Mouse (Mus musculus) gastrocnemius, adult 2 months (tissue): Measurements from ENCODE around the gene Btbd2. TPM values are rescaled to one million over a fixed set of nuclear protein-coding genes. Genes with fewer than 3 reads are reported as not detected.
"Not testable (repeated sequence)": the region's sequence is repeated elsewhere in the genome, so short reads cannot be mapped to it uniquely, and the experiment has no call there.

ENCODE experiments used
- DNase-seq: peaks from one replicate; pipeline ENCODE4 v3.0.0; 2022
- H3K27ac ChIP-seq: fragments of 200-600 bp; 2 replicates; pipeline ENCODE4 v1.8.1; 2022; ENCODE audit warnings: mild to moderate bottlenecking
- H3K4me3 ChIP-seq: fragments of 200-600 bp; 2 replicates; pipeline ENCODE4 v1.8.1; 2022; ENCODE audit warnings: mild to moderate bottlenecking, moderate library complexity
- CTCF ChIP-seq: fragments of 200-600 bp; IDR thresholded peaks from 2 replicates; pipeline ENCODE4 v1.8.1; 2022; ENCODE audit warnings: antibody characterized with exemption, mild to moderate bottlenecking, moderate library complexity
- intact Hi-C: fragments of 180-260 bp; cut with DNase I; formaldehyde crosslinking; loops from one replicate; pipeline ENCODE4 v1.15.1; 2025
- total RNA-seq, 2 experiments: library from RNA; stranded (reverse); gene quantifications; 2 replicates each; pipeline ENCODE4 v1.2.3; 2021

Btbd2 gene
- total RNA-seq, 2 experiments from 2014 or later, result 34.7 to 40.0 TPM

DNA sequence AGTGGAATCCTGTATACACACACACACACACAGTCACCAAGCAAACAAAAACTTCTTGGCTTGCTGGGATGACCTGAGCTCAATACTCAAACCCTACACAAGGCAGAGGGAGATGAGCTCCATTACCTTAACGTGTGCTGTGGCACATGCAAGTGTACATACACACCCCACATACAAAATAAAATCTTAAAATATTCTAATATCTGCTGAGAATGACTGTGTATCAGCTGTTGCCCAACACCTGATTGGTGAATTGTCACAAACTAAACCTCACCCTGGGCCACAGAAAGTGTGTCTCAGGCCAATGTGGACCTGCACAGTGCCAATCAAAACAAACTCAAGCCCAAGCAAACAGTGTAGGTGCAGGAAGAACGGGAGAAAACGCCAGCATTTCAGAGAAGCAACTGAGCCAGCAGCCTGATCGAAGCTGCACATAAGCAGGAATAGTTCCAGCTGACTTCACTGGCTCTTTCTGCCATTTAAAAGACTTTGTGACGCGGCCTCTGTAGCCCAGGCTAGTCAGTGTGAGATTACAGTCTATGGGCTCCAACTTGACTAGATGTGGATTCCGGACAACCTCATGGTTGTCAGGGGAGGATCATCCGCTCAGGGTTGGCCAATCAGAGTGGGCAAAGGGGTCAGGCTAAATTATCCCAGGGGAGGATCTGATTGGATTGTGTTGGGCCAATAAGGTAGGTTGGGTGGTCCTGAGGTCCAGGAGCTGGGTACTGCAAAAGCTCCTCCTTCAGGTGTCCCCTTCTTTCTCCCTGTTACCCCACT, 37.2 kb downstream of the Btbd2 start:
- Histone ChIP-seq H3K4me3 (no peak overlapping the region), H3K27ac (no peak overlapping the region)
- intact Hi-C loops, result loop anchor here (5.0 kb wide), 1 partner anchor 42 kb away; the partner anchor contains the start of gene Klf16
- no peak for TF ChIP-seq CTCF
- no peak for DNase-seq

DNA sequence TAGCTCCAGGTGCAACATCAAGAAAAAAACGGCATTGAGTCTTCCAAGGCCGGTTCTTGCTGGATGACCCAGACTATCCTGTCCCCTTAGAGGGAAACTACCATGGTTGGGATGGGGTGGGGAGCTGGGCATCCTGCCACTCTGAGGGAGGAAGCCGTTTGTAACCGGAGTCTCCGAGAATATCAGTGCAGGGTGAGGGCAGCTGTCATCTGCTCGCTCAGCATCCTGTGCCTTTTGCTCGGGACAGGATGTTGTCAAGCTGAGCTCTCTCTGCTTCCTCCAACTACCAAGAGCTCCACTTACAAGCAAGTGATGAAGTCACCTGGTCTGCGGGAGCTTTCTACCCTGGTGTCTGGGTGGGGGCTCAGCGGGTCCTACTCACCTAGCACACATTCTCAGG, 38.7 kb downstream of the Btbd2 start:
- H3K27ac ChIP-seq, result peak overlapping the region; percentile 66
- peak; percentile 77 for DNase-seq

GRCm38 (mm10) chr10:80614351-80614750, 42.5 kb downstream of the Btbd2 start:
- Histone ChIP-seq H3K4me3 (no peak overlapping the region), H3K27ac (no peak overlapping the region)
- no peak for TF ChIP-seq CTCF
- intact Hi-C loops, result no loop called here
- DNase-seq, result no peak

More for the DNA sequence above, 38.7 kb downstream of the Btbd2 start:
- H3K4me3 ChIP-seq, result no peak overlapping the region
- intact Hi-C loops, result loop anchor here (5.0 kb wide), 1 partner anchor 41 kb away; the partner anchor contains the start of gene Klf16
- TF ChIP-seq CTCF, result no peak

- DNase-seq, result no peak
- no peak overlapping the region for H3K27ac ChIP-seq
- no peak for TF ChIP-seq CTCF
- intact Hi-C loops, result no loop called here
- H3K4me3 ChIP-seq, result no peak overlapping the region
These were observed 43.0 kb downstream of the Btbd2 start for GRCm38 (mm10) chr10:80613821-80614220.

DNA sequence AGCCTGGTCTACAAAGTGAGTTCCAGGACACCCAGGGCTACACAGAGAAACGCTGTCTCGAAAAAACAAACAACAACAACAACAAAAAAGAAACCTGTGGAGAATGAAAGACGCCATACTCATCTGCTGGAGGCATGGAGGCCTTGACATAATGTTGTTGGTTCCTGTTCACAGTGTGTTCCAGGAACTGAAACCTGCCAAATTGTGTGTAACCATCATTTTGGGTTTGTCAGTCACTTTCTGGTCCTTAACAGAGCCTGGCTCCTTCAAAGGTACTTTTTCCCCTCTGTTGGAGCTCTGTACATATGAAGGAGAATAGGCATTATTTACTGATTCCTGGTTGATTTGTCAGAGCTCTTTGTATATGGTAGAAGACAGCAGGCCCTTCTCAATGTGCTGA, 45.0 kb downstream of the Btbd2 start:
- TF ChIP-seq CTCF, result no peak
- no peak overlapping the region for H3K4me3 ChIP-seq
- no peak for DNase-seq
- intact Hi-C loops, result loop anchor here (2.0 kb wide), 1 partner anchor 73 kb away; no protein-coding TSS in a partner anchor
- H3K27ac ChIP-seq, result no peak overlapping the region

DNA sequence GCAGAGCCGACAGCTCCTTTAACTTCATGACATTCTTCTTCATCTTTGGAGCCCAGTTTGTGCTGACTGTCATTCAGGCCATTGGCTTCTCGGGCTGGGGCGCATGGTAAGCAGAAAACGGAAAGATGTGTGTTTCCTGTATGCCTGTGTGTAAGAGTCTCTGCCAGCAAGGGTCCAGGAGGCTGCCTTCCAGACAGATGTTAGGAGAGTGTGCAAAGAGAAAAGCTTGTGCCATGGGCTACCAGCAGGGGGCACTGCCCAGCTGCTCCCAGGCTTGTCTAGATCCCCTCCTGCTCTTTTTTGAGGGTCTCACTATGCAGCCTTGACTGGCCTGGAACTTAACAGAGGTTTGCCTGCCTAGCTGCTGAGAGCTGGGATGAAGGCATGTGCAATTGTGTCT, 45.8 kb downstream of the Btbd2 start:
- Histone ChIP-seq H3K4me3 (no peak overlapping the region), H3K27ac (no peak overlapping the region)
- intact Hi-C loops, result loop anchor here (2.0 kb wide), 1 partner anchor 74 kb away; no protein-coding TSS in a partner anchor
- DNase-seq, result peak; percentile 60
- TF ChIP-seq CTCF, result peak; percentile 96

GRCm38 (mm10) chr10:80610116-80610785, 46.6 kb downstream of the Btbd2 start:
- Histone ChIP-seq H3K27ac (no peak overlapping the region), H3K4me3 (no peak overlapping the region)
- DNase-seq, result no peak
- intact Hi-C loops, result loop anchor here (2.0 kb wide), 1 partner anchor 75 kb away; no protein-coding TSS in a partner anchor
- TF ChIP-seq CTCF, result no peak

- Histone ChIP-seq H3K27ac (no peak overlapping the region), H3K4me3 (no peak overlapping the region)
- TF ChIP-seq CTCF, result no peak
- DNase-seq, result no peak
- intact Hi-C loops, result no loop called here
These were observed 47.5 kb downstream of the Btbd2 start for GRCm38 (mm10) chr10:80609269-80609924.

GRCm38 (mm10) chr10:80608435-80608834, 48.4 kb downstream of the Btbd2 start:
- H3K27ac ChIP-seq, result no peak overlapping the region
- DNase-seq, result no peak
- intact Hi-C loops, result no loop called here
- no peak overlapping the region for H3K4me3 ChIP-seq
- no peak for TF ChIP-seq CTCF

GRCm38 (mm10) chr10:80606737-80607350, 50.0 kb downstream of the Btbd2 start:
- TF ChIP-seq CTCF, result no peak
- intact Hi-C loops, result no loop called here

GRCm38 (mm10) chr10:80606306-80606705, 50.6 kb downstream of the Btbd2 start:
- no peak for TF ChIP-seq CTCF
- peak; percentile 46 for DNase-seq
- Histone ChIP-seq H3K27ac (no peak overlapping the region), H3K4me3 (no peak overlapping the region)
- intact Hi-C loops, result no loop called here

More at GRCm38 (mm10) chr10:80606737-80607350, 50.0 kb downstream of the Btbd2 start:
- no peak overlapping the region for H3K27ac ChIP-seq
- no peak overlapping the region for H3K4me3 ChIP-seq
- no peak for DNase-seq

GRCm38 (mm10) chr10:80605721-80606120, 51.1 kb downstream of the Btbd2 start, which contains the start of gene Gm49322:
Gene Gm49322 (plus strand): TSS chr10:80606021.
- H3K27ac ChIP-seq, H3K4me3 ChIP-seq, DNase-seq, intact Hi-C loops: not testable (repeated sequence)
